Mouse (Mus musculus) left cerebral cortex, postnatal 25 days (tissue): Measurements from ENCODE around the gene Spag6. TPM values are rescaled to one million over a fixed set of nuclear protein-coding genes. Genes with fewer than 3 reads are reported as not detected.

Experiments used
- DNase-seq, 2 experiments: peaks; one replicate each; pipeline ENCODE4 v3.0.0; 2022; ENCODE audit warnings: low spot score in 2 of 2, mixed read lengths in 1 of 2
- intact Hi-C: fragments of 180-260 bp; cut with DNase I; formaldehyde crosslinking; loops from one replicate; pipeline ENCODE4 v1.15.1; 2025
- total RNA-seq, 2 experiments: library from RNA; stranded (reverse); gene quantifications; 2 replicates each; pipeline ENCODE4 v1.2.3; 2021

Spag6 gene
- total RNA-seq, 2 experiments from 2014 or later, result 5.4 to 6.0 TPM

DNA sequence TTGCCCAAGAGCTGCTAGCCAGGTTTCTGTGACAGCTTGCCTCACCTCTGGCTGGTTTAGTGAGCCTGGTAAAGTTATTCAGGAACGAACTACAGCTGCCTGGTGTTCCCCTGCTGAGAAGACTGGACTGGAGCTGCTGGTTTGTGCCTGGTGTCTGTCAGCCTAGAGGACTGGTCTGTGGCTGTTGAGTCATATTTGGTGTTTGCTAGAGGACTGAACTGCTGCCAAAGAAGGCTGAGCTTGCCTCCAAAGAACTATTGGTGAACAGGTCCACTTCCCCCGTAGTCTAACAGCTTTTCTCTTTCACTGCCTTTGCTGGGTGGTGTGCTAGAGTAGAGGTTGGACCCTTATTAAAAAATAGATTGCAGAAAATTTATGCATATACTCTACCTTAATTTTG lies 19.2 kb downstream of the Spag6 start:
- DNase-seq, result no peak
- intact Hi-C loops, result no loop called here

GRCm38 (mm10) chr2:18714337-18714736 lies 20.5 kb downstream of the Spag6 start:
- no peak for DNase-seq
- intact Hi-C loops, result no loop called here

- no peak for DNase-seq
- intact Hi-C loops, result no loop called here
These were observed 24.7 kb downstream of the Spag6 start for GRCm38 (mm10) chr2:18718521-18718920.

DNA sequence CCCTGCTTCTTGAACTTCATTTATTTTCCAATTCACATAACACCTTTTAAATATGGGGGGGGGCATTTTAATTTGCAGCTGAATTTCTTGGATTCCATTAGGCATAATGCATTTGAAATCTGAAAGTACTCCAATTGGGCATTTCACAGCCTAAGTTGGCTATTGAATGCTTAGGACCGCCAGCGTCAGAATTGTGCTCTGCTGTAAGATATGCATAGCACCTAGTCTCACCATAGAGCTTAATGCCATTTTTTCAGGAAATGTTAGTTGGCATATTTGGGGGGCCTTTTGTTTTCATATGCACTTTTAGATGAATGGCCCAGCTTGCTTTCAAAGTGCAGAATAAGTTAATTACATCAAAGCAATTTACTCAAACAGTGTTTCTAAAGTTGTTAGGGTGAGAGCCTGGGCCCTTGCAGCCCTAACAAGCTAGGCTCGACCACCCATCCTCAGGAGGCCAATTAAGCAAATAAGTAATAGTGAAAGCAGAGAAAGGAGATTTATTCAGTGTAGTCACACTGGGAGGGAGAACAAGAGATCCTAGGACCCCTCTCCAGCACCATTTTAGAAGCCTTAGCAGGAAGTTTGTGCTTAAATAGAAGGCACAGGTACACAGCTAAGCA lies 28.5 kb downstream of the Spag6 start:
- DNase-seq, result no peak
- intact Hi-C loops, result no loop called here

- no peak for DNase-seq
- intact Hi-C loops, result no loop called here
These were observed 30.6 kb downstream of the Spag6 start for GRCm38 (mm10) chr2:18724462-18724861.

GRCm38 (mm10) chr2:18725880-18726279 lies 32.0 kb downstream of the Spag6 start:
- intact Hi-C loops, result no loop called here
- no peak for DNase-seq

- intact Hi-C loops, result no loop called here
- DNase-seq, result no peak
These were observed 37.9 kb downstream of the Spag6 start for GRCm38 (mm10) chr2:18731718-18732117.

DNA sequence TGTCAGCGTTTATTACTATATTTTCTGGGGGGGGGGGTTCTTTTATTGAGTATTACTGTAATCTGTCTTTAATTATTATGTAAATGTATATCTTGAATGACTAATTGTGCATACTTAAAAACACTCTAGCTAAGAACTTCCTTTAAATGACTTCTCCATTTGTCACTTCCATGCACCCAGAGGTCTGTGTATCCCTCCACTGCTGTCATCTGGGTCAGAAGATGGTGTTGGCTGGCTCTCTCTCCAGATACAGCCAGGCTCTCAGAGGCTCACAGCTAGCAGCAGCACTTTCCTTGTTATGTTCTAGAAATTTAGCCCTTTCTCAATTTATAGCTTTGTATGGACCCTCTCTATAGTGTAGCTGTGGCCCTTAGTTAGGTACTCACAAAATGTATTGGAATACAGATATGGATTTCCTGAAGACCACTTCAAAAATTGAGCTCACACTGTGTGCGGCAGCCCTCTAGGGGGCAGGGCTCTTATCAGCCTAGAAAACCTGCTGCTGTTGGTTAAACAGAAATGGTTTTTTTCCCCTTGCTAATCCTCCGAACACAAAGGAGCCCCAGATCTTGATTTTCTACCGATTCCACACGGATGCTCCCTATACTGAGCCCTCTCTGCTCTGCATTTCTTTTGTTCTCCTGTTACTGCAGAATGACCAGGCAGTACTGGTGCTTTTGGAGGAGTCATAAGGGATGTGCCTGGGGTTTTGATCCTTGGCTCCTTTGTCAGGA lies 40.7 kb downstream of the Spag6 start:
- intact Hi-C loops, result no loop called here
- DNase-seq, result no peak

- intact Hi-C loops, result no loop called here
- DNase-seq, result no peak
These were observed 43.2 kb downstream of the Spag6 start for GRCm38 (mm10) chr2:18737040-18737439.

GRCm38 (mm10) chr2:18739216-18739615 lies 45.4 kb downstream of the Spag6 start:
- DNase-seq, result no peak
- intact Hi-C loops, result no loop called here

DNA sequence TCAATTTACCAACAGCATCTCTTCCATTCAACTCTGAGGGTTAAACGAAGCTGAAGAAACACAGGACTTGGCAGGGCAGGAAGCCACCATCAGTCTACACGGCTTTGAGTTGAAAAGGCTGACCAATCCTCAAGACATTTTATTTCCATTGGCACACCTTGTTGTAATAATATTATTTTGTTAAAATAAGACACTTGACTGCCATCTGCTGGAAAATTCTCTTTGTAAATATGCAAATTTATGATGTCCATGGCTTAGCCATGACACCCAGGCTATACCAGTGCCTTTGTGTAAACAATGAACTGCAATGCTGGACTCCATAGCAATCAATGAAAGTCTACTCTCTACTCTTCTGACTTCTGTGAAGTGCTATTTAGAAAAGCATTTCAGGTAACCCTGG lies 62.3 kb downstream of the Spag6 start:
- DNase-seq, result peak in 1 of 2 experiments; percentile 33
- intact Hi-C loops, result loop anchor here (2.0 to 10.0 kb wide), 2 partner anchors 375 to 401 kb away; no protein-coding TSS in a partner anchor

DNA sequence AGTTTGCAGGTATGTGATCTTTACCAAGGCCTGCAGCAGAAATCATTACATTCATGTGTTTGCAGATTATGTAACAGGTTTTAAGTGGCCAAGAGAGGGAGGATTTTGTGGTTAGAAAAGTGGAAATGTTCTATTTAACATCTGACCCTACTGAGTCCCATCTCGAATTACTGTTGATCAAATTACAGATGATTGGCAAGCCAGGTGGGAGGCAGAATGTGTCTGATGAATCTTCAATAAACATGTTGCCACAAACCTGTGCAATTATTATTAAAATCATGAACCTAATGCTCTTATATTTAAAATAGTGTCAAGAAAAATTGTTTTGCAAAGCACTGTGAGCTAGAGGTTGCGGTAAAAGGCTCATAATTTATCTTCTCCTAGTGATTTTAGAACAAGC lies 71.0 kb downstream of the Spag6 start:
- intact Hi-C loops, result loop anchor here (5.0 kb wide), 2 partner anchors 88 to 512 kb away; partner anchors contain the start of gene Bmi1
- DNase-seq, result no peak

DNA sequence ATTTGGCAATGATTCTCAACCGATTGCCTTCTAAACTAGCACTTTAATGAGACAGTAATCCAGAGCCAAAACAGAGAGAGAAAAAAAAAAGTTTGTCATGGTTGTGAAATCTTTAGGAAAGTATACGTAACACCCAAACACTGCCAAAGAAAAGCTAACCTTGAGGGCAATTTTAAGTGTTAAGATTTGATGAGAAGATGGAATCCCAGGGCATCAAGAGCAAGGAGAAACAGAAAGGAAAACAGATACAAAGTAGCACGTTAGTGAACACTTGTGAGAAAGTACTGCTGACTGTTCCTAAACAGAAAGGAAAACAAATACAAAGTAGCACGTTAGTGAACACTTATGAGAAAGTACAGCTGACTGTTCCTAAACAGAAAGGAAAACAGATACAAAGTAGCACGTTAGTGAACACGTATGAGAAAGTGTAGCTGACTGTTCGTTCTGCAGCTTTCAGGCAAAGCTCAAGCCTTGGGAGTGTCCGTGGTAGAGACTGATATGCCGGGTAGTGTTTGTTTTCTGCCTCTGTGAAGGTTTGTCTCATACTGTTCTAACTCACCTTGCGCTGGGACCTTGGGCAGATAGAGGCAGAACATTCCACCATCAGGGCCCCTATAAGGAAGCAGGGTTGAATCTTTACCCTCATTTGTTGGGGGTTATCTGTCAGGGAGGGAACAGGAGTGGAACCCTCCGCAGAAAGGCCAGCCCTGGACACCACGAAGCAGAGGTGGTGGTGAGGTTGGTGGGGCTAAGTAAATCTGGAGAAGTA lies 71.8 kb downstream of the Spag6 start:
- DNase-seq, result no peak
- intact Hi-C loops, result loop anchor here (2.0 to 5.0 kb wide), 4 partner anchors 35 to 512 kb away; partner anchors contain the start of genes Bmi1 and Spag6

GRCm38 (mm10) chr2:18766441-18766820 lies 72.6 kb downstream of the Spag6 start:
- no peak for DNase-seq
- intact Hi-C loops, result loop anchor here (2.0 to 5.0 kb wide), 4 partner anchors 34 to 511 kb away; partner anchors contain the start of genes Bmi1 and Spag6

DNA sequence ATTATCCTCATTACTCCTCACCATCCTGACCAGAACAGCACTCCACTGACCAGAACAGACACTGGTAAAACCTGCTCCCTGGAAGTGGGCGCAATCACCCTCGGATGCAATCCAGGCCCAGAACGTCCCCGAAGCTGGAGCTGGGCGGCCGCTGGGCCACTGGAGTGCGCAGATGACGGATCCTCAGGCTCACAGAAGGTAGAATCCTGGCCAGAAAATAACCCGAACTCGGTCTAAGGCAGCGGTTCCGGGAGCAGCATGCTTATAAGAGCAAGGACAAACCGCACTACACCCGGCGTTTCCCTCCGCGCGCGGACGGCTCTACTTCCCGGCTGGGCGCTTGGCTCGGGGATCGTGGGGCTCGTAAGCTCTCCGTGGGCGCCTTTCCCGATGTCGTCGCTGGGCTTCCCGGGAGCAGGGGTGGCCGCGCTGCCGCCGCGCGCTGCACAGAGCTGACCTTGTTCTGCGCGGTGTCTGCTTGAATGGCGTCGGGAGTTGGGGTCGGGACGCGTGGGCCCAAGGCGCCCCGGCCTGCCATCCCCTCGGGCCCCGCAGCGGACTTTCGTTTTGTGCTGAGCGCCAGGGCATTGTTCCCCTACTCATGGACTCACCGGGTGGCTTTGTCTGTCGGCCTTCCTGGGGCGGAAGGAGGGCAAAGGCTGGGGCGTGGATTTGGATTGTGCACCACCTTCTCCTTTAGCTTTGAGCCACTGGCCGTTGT lies 73.1 kb downstream of the Spag6 start:
- DNase-seq, result peak; percentile 72 to 78
- intact Hi-C loops, result loop anchor here (2.0 to 5.0 kb wide), 4 partner anchors 34 to 510 kb away; partner anchors contain the start of genes Bmi1 and Spag6

DNA sequence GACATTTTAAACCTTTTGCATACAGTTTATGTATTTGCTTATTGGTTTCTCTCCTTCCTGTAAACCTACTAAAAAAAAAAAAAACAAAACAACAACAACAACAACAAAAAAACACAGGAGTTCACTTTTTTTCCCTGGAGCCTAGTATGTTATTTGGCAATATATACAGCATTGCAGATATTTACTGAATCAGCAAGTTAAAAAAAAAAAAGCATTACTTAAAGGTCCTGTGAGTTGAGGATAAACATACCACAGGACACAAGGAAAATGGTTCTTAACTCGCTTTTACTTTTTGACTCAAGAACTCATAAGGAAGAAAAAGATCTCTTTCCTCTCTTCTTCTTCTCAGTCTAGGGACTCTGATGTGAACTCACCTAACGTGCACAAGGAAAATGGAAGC lies 74.6 kb downstream of the Spag6 start:
- DNase-seq, result no peak
- intact Hi-C loops, result loop anchor here (5.0 kb wide), 2 partner anchors 91 to 509 kb away; partner anchors contain the start of gene Bmi1

DNA sequence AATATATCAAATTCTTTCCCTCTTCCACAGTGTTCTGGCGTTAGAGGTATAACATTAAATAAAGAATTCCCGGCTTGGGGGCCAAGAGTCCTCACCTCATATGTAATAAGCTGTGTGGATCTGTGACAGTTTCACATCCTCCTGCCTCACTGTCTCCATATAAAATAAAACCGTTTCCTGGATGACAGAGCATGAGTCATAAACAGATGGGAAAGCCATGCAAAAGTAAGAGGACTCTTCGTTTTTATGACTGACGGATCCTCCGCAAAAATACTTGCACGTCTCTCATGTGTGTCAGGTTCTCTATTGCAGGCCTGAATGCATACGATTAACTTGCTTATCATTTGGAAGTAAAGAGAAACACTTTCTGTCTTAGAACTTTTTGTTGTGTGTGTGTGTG lies 78.6 kb downstream of the Spag6 start:
- peak in 1 of 2 experiments; percentile 78 for DNase-seq
- intact Hi-C loops, result no loop called here

DNA sequence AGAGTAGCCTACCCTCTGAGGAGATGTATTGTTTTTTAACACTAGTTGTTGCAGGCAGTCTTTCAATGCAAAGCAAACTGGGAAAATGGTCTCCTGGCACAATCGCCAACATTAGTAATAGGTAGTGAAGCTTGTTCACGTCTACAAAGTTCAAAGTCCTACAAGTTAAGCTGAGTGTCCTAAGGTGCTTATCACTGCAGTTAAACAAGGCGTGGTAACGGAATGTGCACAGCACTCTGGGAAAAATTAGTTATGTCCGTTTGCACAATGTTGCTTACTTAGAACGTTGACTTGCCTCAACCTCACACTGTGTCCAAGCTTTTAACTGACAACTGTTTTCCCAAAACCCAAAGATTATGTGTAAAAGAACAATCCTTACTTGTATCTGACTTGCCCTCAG lies 80.5 kb downstream of the Spag6 start:
- intact Hi-C loops, result no loop called here
- no peak for DNase-seq

- DNase-seq, result no peak
- intact Hi-C loops, result no loop called here
These were observed 84.4 kb downstream of the Spag6 start for GRCm38 (mm10) chr2:18778220-18778619.

GRCm38 (mm10) chr2:18779830-18780229 lies 86.0 kb downstream of the Spag6 start:
- no peak for DNase-seq
- intact Hi-C loops, result no loop called here
